Mouse (Mus musculus) embryonic facial prominence, embryonic 14.5 days (tissue): Measurements from ENCODE around the gene Arl13b. TPM values are rescaled to one million over a fixed set of nuclear protein-coding genes. Genes with fewer than 3 reads are reported as not detected.

Source experiments
- ATAC-seq: fragments of 200-750 bp; cut with Nextera tagmentation; 2 replicates; pipeline ENCODE4 v1.8.0; 2017; ENCODE audit warnings: low read depth, moderate number of reproducible peaks, moderate TSS enrichment
- DNase-seq: peaks from one replicate; pipeline ENCODE4 v3.0.0-alpha.2; 2015; ENCODE audit warnings: low spot score
- H3K27ac ChIP-seq: fragments of 300-500 bp; sonication (generic); replicated peaks from 2 replicates; pipeline ENCODE4 v1.5.1; 2014; ENCODE audit warnings: low read depth, mild to moderate bottlenecking, low read length, moderate library complexity
- H3K27me3 ChIP-seq: fragments of 300-500 bp; sonication (generic); replicated peaks from 2 replicates; pipeline ENCODE4 v1.6.1; 2014; ENCODE audit warnings: low read length; ENCODE audit not compliant: control insufficient read depth, insufficient read depth
- H3K36me3 ChIP-seq: fragments of 300-500 bp; sonication (generic); 2 replicates; pipeline ENCODE4 v1.6.1; 2014; ENCODE audit warnings: low read length, mixed read lengths; ENCODE audit not compliant: control insufficient read depth, insufficient read depth
- H3K4me1 ChIP-seq: fragments of 300-500 bp; sonication (generic); 2 replicates; pipeline ENCODE4 v1.6.1; 2014; ENCODE audit warnings: antibody characterized with exemption, low read length; ENCODE audit not compliant: control insufficient read depth, insufficient read depth
- H3K4me2 ChIP-seq: fragments of 300-500 bp; sonication (generic); 2 replicates; pipeline ENCODE4 v1.6.1; 2014; ENCODE audit warnings: low read depth, mild to moderate bottlenecking, low read length, moderate library complexity, mixed read lengths
- H3K4me3 ChIP-seq: fragments of 300-500 bp; sonication (generic); 2 replicates; pipeline ENCODE4 v1.5.1; 2014; ENCODE audit warnings: low read depth, mild to moderate bottlenecking, low read length
- H3K9ac ChIP-seq: fragments of 300-500 bp; sonication (generic); 2 replicates; pipeline ENCODE4 v1.6.1; 2014; ENCODE audit warnings: low read depth, mild to moderate bottlenecking, low read length, moderate library complexity, mixed read lengths
- H3K9me3 ChIP-seq: fragments of 300-500 bp; sonication (generic); 2 replicates; pipeline ENCODE4 v1.6.1; 2016; ENCODE audit warnings: low read length; ENCODE audit not compliant: control insufficient read depth
- WGBS: fragments of 180-500 bp; shearing (Covaris S2); extraction: QIAGEN DNeasy Blood & Tissue Kit; methylation state at CpG from one replicate; pipeline ENCODE4 v1.1.7; 2014; 5-methylcytosine and 5-hydroxymethylcytosine counted together
- polyA plus RNA-seq: library from polyadenylated mRNA; unstranded; fragments of >200 nt; fragmentation: Nextera tagmentation; extraction: Ambion mirVana; gene quantifications from 2 replicates; pipeline ENCODE4 v1.2.1, GENCODE M21; 2014

Gene Arl13b
- polyA plus RNA-seq, 1 experiment from 2014 or later = 23.0 TPM

DNA sequence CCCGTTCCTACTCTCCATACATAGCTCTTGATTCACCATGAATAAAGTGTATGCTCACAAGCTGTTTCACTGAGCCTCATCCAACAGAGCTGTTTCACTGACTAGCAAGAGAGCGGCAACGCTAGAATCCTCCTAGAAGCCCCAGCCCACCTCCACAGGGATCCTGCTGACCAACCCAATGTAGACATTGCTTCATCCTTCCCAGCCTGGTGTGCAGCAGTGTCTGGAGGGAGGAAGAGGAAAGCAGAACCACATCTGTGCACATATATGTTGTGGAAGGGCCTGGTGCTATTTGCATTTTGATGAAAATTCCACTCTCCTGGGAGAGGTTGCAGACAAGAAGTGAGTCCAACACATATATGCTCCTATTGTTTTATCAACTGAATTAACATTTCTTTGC, 42.2 kb downstream of the Arl13b start:
- no peak for DNase-seq
- Histone ChIP-seq H3K9ac (no peak overlapping the region), H3K4me3 (no peak overlapping the region), H3K36me3 (peaks cover 21% of the 10 kb centered on the region), H3K4me1 (no peaks in the 10 kb centered on the region), H3K4me2 (no peak overlapping the region), H3K27me3 (no peaks in the 10 kb centered on the region), H3K9me3 (no peaks in the 10 kb centered on the region), H3K27ac (no peak overlapping the region)
- no peak for ATAC-seq
- WGBS = 91% methylated on average over 3 of the region's 3 CpGs

DNA sequence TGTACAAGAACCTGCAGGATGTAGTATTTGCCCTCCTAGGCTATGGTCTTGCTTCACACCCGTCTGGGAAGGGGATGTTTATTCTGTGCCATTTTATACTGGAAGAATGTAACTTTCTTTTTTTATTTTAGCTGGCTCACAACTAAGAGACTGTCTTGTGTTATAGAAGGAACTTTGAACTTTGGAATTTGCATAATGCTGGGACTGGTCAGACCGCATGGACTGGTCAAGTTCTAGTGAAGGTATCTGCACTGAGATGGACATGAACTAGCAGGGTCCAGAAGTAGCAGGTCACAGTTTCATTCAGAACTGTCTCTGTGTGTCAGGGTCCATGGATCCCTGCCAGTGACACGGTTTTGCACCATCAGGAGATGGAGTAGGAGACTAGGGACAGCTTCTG, 47.0 kb downstream of the Arl13b start:
- H3K27me3 ChIP-seq = no peaks in the 10 kb centered on the region
- H3K27ac ChIP-seq = no peak overlapping the region
- no peaks in the 10 kb centered on the region for H3K4me1 ChIP-seq
- H3K36me3 ChIP-seq = peaks cover 34% of the 10 kb centered on the region
- no peak overlapping the region for H3K9ac ChIP-seq
- no peak overlapping the region for H3K4me3 ChIP-seq
- no peaks in the 10 kb centered on the region for H3K9me3 ChIP-seq
- no peak for ATAC-seq
- no peak overlapping the region for H3K4me2 ChIP-seq
- 76% methylated on average over 3 of the region's 3 CpGs for WGBS
- DNase-seq = no peak

DNA sequence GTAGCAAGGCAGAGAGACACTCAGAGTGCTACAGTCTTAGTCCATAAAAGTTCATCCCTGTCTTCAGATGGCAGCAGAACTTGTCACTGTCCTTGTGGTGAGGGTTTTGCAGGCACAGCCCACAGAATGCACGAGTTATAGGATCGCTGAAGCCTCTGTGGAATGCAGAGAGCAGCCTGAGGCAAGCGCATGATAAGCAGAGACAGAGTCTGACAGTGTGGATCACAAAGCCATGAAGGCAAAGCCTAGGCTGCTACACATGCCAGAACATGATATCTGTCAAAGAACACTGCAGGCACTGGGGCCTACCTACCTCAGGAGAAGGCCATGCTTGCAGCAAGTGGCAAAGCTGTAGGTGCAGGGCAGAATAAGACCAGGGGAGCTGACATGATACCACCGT, 47.4 kb downstream of the Arl13b start:
- 77% methylated on average over 4 of the region's 4 CpGs for WGBS
- Histone ChIP-seq H3K4me2 (no peak overlapping the region), H3K36me3 (peaks cover 34% of the 10 kb centered on the region), H3K27me3 (no peaks in the 10 kb centered on the region), H3K27ac (no peak overlapping the region; the same call in 1 of the 2 replicates), H3K4me1 (no peaks in the 10 kb centered on the region), H3K9me3 (no peaks in the 10 kb centered on the region), H3K9ac (no peak overlapping the region), H3K4me3 (no peak overlapping the region)
- DNase-seq (peak; percentile 77), ATAC-seq (peak; percentile 92)

DNA sequence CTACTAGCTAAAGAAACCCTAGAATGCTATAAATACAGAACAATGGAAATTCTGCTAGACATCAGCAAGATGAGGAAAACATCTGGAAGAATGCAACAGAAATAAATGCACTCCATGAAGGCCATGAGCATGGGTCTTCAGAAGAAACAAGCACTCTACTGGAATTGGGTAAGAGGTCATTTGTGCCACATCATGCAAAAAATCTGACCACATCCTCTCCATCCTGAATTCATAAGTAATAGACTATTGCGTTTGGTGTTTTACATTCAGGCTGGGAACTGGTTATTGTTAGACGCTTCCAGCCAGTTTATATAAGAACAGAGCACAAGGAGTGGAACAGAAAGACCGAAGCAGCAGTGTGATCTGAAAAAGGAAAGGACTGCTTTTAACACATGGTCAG, 48.0 kb downstream of the Arl13b start:
- H3K36me3 ChIP-seq = peaks cover 33% of the 10 kb centered on the region
- WGBS = 92% methylated on average over 3 of the region's 3 CpGs
- H3K27ac ChIP-seq = no peak overlapping the region
- no peak overlapping the region for H3K9ac ChIP-seq
- no peaks in the 10 kb centered on the region for H3K9me3 ChIP-seq
- DNase-seq = no peak
- no peak overlapping the region for H3K4me3 ChIP-seq
- no peak overlapping the region for H3K4me2 ChIP-seq
- H3K4me1 ChIP-seq = no peaks in the 10 kb centered on the region
- no peaks in the 10 kb centered on the region for H3K27me3 ChIP-seq
- ATAC-seq = no peak

DNA sequence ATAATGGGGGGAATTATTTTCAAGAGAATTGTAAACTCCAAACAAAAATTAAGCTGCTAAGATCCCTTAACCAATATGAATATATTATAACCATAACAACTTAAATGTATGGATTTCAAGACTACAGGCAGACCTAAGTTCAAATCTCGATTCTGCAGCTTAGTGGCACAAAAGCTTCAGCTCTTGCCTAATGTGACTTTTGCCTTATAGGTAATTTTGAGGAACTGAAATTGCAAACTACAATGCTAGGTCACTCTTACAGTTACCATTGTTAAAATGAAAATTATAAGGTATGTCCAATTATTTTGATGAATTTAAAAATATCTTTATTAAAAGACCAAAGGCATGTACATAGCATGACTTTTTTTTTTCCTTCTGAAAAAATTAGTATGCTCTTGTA, 50.2 kb downstream of the Arl13b start:
- peaks cover 20% of the 10 kb centered on the region for H3K36me3 ChIP-seq
- H3K9me3 ChIP-seq = no peaks in the 10 kb centered on the region
- no peaks in the 10 kb centered on the region for H3K4me1 ChIP-seq
- H3K27me3 ChIP-seq = no peaks in the 10 kb centered on the region
- no peak overlapping the region for H3K9ac ChIP-seq
- no peak overlapping the region for H3K27ac ChIP-seq
- no peak for ATAC-seq
- H3K4me3 ChIP-seq = no peak overlapping the region
- DNase-seq = no peak
- H3K4me2 ChIP-seq = no peak overlapping the region
- WGBS = 80% methylated on average over 1 of the region's 1 CpGs

DNA sequence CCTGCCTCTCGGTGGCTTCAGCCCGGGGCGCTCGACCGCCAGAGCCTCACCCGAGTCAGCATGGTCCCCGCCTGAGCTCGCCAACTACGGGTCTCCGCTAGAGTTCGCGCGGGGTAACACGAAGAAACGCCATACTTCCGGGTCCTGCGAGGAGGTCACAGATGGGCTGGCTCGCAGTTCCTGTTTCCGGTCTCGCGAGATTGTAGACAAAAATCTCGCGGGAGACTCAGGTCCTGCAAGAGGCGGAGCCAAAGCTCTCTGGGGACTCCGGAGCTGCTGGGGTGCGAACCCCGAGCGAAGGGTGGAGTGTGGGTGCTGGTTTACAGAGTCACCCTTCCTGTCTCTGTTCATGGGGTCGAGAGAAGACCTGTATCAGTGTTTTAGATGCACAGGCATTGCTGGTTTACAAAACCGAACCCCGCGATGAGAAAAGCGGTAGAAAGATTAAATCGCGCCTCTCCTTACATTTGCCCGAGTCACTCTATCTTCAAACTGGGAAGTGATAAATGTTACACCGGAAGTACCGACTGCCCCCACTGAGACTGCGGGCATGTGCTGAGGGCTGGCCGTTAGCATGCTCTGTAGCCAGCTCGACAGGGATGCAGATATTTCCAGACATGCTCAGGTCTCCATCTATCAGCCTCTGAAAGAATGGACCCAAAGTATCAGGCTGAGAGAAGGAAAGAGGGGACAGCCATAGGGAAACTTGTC, 60.1 kb downstream of the Arl13b start, which contains the start of gene Nsun3:
TSS of gene Nsun3 (minus strand) at position 198 of the 711 bp plus-strand sequence.
- H3K4me2 ChIP-seq = peak within 1 kb of the TSS; percentile 77

DNA sequence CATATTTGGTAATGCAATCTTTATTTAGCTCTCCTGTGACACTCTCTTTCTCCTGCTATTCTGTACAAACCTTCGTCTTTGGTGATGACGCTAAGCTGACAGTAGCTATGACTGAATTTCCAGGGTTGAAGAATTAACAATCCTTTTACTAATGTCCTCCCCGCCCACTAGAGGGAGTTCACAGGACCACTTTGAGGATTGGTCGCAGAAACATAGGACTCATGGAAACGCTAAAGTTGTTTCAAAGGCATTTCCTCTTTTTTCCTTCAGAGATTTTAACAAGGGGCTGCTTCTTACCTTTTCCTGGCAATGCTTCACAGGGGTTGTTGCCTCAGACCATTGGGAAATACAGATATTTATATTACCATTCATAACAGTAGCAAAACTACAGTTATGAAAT, 64.6 kb downstream of the Arl13b start:
- DNase-seq (no peak), ATAC-seq (no peak)

More for the DNA sequence above, 60.1 kb downstream of the Arl13b start, which contains the start of gene Nsun3:
- peak; percentile 99 for DNase-seq
- Histone ChIP-seq H3K36me3 (no peaks in the 10 kb centered on the region), H3K27me3 (no peaks in the 10 kb centered on the region), H3K27ac (peak within 1 kb of the TSS; percentile 90), H3K9ac (peak within 1 kb of the TSS; percentile 91), H3K9me3 (no peaks in the 10 kb centered on the region), H3K4me3 (peak within 1 kb of the TSS; percentile 84), H3K4me1 (peaks cover 4% of the 10 kb centered on the region; the same call in 1 of the 2 replicates)
- peak; percentile 97 for ATAC-seq
- WGBS = 3% methylated on average over 41 of the region's 41 CpGs

DNA sequence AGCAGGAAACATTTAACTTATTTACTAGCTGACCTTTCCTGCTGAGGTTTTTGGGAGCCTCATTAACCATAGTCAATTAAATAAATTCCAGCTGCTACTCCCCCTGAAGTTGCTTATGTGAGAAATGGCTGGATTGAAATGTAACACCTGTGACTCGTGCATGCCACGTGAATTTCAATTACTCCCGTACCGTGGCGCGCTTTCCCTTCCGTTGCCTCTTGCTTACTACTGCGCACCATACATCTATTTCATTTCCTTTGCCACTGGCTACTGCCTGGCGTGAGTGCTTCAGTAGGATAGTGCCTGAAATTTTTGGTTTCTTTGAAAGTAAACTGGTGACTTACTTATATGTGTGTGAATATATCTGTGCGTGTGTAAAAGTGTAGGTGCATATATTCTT, 68.6 kb downstream of the Arl13b start:
- no peaks in the 10 kb centered on the region for H3K9me3 ChIP-seq
- H3K9ac ChIP-seq = no peak overlapping the region
- 40% methylated on average over 10 of the region's 10 CpGs for WGBS
- H3K27ac ChIP-seq = no peak overlapping the region
- H3K27me3 ChIP-seq = no peaks in the 10 kb centered on the region
- ATAC-seq (no peak), DNase-seq (no peak)
- no peaks in the 10 kb centered on the region for H3K36me3 ChIP-seq
- no peaks in the 10 kb centered on the region for H3K4me1 ChIP-seq
- no peak overlapping the region for H3K4me3 ChIP-seq
- H3K4me2 ChIP-seq = no peak overlapping the region

More for the DNA sequence above, 64.6 kb downstream of the Arl13b start:
- H3K4me1 ChIP-seq = peaks cover 4% of the 10 kb centered on the region; the same call in 1 of the 2 replicates
- H3K9me3 ChIP-seq = no peaks in the 10 kb centered on the region
- no peak overlapping the region for H3K4me2 ChIP-seq
- no peak overlapping the region for H3K27ac ChIP-seq
- no peak overlapping the region for H3K9ac ChIP-seq
- no peak overlapping the region for H3K4me3 ChIP-seq
- H3K36me3 ChIP-seq = no peaks in the 10 kb centered on the region
- H3K27me3 ChIP-seq = no peaks in the 10 kb centered on the region
- WGBS = 51% methylated on average over 5 of the region's 5 CpGs

DNA sequence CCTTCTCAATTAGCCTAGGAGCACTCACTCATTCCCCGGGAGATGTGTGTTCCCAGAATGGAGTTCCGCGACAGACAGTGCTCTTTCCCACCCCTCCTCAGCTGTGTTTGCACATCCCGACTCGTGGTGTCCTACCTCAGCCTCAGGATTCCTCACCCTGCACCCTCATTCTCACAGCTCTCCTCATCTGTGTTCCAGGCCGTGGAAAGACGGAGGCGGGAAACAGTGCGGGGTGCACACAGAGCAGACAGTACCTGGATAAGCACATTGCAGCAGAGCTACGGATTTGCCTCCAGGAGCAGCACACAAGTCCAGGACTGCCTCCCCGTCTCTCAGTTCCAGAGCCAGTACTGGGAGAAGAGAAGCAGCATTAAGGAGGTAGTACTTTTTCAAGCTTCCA, 70.8 kb downstream of the Arl13b start:
- DNase-seq (no peak), ATAC-seq (no peak)
- WGBS = 84% methylated on average over 11 of the region's 11 CpGs

More for the DNA sequence above, 70.8 kb downstream of the Arl13b start:
- no peak overlapping the region for H3K4me2 ChIP-seq
- no peak overlapping the region for H3K27ac ChIP-seq
- no peaks in the 10 kb centered on the region for H3K36me3 ChIP-seq
- H3K9me3 ChIP-seq = no peaks in the 10 kb centered on the region
- H3K4me1 ChIP-seq = no peaks in the 10 kb centered on the region
- no peaks in the 10 kb centered on the region for H3K27me3 ChIP-seq
- H3K9ac ChIP-seq = no peak overlapping the region
- H3K4me3 ChIP-seq = no peak overlapping the region
